Mouse (Mus musculus) gastrocnemius, adult 18-20 months (tissue): Measurements from ENCODE around the gene Irf9. TPM values are rescaled to one million over a fixed set of nuclear protein-coding genes. Genes with fewer than 3 reads are reported as not detected.

Source experiments
- DNase-seq: peaks from one replicate; pipeline ENCODE4 v3.0.0; 2021; ENCODE audit warnings: low spot score
- long read RNA-seq, 2 experiments: library from polyadenylated mRNA; stranded (forward); transcript quantifications; one replicate each; pipeline ENCODE4 v2.0.0; 2021
- total RNA-seq, 2 experiments: library from RNA; stranded (reverse); gene quantifications; 2 replicates each; pipeline ENCODE4 v1.2.3; 2021

Gene Irf9
- 1 to 10 TPM; 2.9 to 4.8 TPM for total RNA-seq
- long read RNA-seq, experiment 1, transcript Irf9-202 (9 exons, 2,459 nt): major isoform, 5 of 6 reads
- long read RNA-seq, experiment 1, partial matches to known transcripts: 1 of 6 reads
- long read RNA-seq, experiment 1, other reads (novel, unspliced or antisense): 0 of 6 reads
- long read RNA-seq, experiment 2, partial matches to known transcripts: 0 of 4 reads
- long read RNA-seq, experiment 2, other reads (novel, unspliced or antisense): 1 of 4 reads

GRCm38 (mm10) chr14:55603271-55603632, at the start of gene Irf9:
Gene Irf9 (plus strand): TSS chr14:55603571.
- no peak for DNase-seq

DNA sequence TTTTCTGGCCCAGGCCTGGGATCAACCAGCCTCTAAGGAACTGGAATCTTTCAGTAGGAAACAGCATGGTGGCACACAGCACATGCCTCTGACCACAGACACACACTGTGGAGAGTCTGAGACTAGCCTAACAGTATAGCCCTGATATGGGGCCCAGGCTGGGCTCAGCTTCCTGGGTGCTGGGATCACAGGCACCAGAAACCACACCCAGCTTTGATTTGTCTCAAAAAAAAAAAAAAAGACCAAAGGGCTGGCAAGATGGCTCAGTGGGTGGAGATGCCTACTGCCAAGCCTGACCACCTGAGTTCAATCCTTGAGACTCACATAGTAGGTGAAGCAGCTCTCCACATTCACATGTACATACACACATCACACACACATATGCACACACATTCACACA, 48.7 kb upstream of the Irf9 start:
- DNase-seq: no peak

GRCm38 (mm10) chr14:55555788-55556187, 47.6 kb upstream of the Irf9 start:
- DNase-seq: no peak

DNA sequence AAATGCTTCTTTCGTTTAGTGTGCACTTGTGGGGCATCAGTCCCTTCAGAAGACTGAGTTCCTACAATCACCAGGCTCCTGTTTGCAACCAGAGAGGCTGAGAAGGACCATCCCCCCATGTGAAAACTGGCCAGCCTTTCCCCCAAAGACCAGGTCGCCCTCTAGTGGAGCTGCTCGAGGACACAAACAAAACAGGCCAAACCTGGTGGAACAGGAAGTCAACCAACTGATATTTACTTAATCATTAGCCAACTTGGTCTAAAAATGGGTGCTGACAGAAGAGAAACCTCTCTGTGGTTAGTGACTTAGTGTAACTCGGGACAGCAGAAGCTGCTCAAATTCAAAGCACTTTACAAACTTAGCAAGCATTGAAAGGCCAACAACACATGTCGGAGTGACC, 46.4 kb upstream of the Irf9 start:
- DNase-seq: peak; percentile 86

- no peak for DNase-seq
These were observed 45.8 kb upstream of the Irf9 start for GRCm38 (mm10) chr14:55557587-55557986.

- DNase-seq: no peak
These were observed 44.5 kb upstream of the Irf9 start for GRCm38 (mm10) chr14:55558740-55559448.

GRCm38 (mm10) chr14:55559799-55560201, 43.6 kb upstream of the Irf9 start, which contains the start of gene Dcaf11:
Gene Dcaf11 (plus strand): TSS chr14:55560006.
- DNase-seq: peak; percentile 92

- peak; percentile 98 for DNase-seq
These were observed 42.9 kb upstream of the Irf9 start, which contains the start of gene A730061H03Rik for GRCm38 (mm10) chr14:55560202-55561073. Gene A730061H03Rik (minus strand): TSS chr14:55560406.

- no peak for DNase-seq
These were observed 41.5 kb upstream of the Irf9 start for GRCm38 (mm10) chr14:55561860-55562259.

- no peak for DNase-seq
These were observed 40.1 kb upstream of the Irf9 start for GRCm38 (mm10) chr14:55563249-55563648.

DNA sequence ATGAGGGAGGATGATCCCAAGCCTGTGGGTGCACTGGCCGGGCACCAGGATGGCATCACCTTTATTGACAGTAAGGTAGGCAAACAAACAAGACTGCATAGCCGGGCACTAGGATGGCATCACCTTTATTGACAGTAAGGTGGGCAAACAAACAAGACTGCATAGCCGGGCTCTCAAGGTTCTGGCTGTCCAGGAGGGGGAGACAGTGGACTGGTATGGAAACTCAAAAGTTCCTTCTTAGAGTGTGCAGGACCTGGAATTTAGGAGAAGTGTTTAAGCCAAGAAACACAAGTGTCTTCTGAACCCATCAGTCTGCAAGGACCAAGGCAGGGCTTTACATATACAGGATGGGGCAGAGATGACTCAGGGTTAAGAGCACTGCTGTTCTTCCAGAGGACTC, 37.6 kb upstream of the Irf9 start:
- DNase-seq: no peak

DNA sequence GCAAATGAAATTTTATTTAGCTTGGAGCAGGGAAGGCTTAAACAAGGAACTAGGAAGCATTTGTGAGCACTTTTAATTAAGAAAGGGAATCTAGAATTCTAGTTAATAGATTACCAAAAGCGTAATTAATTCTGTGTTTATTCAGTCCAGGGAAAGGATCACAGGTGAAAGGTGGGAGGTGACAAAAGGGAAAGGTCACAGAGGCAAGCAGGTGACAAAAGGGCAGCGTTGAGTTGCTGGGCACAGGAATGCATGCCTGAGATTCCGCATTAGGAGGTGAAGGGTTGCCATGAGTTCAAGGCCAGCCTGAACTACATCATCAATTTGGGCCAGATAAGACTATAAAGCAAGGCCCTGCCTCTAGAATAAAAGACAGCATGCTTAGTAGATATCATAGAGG, 35.9 kb upstream of the Irf9 start:
- DNase-seq: no peak

- DNase-seq: no peak
These were observed 32.8 kb upstream of the Irf9 start for GRCm38 (mm10) chr14:55570588-55570987.

GRCm38 (mm10) chr14:55571760-55572159, 31.6 kb upstream of the Irf9 start:
- DNase-seq: no peak

DNA sequence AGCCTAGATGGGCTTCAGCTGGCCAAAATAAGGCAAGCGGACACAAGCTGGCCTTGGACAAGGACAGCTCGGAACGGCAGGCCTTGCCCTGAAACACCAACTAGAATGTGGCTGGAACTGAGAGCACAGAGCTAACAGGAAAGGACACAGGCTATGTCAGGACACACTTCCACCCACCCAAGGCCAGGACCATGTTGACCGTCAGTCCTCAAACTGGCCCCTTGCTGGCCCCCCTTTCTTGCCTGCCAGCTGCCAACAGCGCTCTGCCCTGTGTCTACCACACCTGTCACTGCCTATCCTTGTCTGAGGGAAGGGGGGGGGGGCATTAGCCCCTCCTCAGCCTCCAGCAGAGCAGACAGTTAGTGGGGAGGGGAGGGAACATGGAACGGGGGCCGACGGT, 28.1 kb upstream of the Irf9 start, which contains the start of gene Fitm1:
TSS of gene Fitm1 (plus strand) at position 316 of the 400 bp plus-strand sequence.
- DNase-seq: peak; percentile 75

DNA sequence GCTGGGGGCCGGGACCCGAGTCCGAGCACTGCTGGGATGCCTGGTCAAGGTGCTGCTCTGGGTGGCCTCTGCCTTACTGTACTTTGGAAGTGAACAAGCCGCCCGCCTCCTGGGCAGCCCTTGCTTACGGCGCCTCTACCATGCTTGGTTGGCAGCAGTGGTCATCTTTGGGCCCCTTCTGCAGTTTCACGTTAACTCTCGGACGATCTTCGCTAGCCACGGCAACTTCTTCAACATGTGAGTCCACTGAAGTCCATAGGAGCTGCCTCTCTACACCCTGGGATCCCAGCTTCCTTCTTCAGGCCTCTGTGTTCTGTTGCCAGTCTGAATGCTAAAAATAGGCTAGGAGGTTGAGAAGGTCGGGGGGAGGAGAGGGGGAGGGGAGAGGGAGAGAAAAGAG, 27.7 kb upstream of the Irf9 start:
- peak; percentile 50 for DNase-seq

GRCm38 (mm10) chr14:55576376-55576775, 27.0 kb upstream of the Irf9 start:
- DNase-seq: peak; percentile 35

- peak; percentile 76 for DNase-seq
These were observed 25.3 kb upstream of the Irf9 start, which contains the start of gene Psme1 for GRCm38 (mm10) chr14:55577871-55578667. Gene Psme1 (plus strand): TSS chr14:55578123.

DNA sequence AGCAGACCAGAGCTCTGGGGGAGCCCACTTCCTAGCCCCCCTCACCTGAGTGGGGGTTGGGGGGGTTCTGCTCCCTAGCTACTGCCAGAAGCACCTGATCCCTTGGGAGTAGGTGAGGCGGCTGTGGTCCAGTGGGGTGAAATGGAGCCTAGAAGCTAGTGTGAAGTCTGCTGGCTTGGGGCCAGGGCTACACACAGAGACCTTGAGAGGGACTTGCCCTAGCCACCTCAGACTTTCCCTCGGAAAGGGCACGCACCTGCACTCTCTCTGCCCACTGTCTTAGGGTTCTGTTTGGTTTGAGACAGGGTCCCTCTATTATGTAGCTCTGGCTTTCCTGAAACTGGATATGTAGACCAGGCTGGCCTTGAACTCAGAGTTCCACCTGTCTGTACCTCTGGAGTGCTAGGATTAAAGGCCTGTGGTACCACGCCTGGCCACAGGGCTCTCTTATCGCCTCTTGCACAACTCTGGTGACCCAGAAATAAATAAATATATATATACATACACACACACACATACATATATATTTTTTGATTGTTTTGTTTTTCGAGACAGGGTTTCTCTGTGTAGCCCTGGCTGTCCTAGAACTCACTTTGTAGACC, 24.6 kb upstream of the Irf9 start:
- peak; percentile 68 for DNase-seq
